Mouse (Mus musculus) small intestine, adult 2 months (tissue): Measurements from ENCODE around the gene Nap1l5.

ENCODE experiments used
- CTCF ChIP-seq: fragments of 200-500 bp; IDR thresholded peaks from 2 replicates; pipeline ENCODE4 v1.5.1; 2012; ENCODE audit warnings: low read depth, mild to moderate bottlenecking, control low read depth, inconsistent platforms, low read length, moderate library complexity, mixed read lengths; ENCODE audit not compliant: insufficient replicate concordance, insufficient read length; ENCODE audit errors: extremely low read depth
- POLR2A ChIP-seq: fragments of 200-500 bp; IDR thresholded peaks from 2 replicates; pipeline ENCODE4 v1.6.1; 2012; ENCODE audit warnings: low read depth, mild to moderate bottlenecking, control low read depth, inconsistent platforms, low read length, moderate library complexity

DNA sequence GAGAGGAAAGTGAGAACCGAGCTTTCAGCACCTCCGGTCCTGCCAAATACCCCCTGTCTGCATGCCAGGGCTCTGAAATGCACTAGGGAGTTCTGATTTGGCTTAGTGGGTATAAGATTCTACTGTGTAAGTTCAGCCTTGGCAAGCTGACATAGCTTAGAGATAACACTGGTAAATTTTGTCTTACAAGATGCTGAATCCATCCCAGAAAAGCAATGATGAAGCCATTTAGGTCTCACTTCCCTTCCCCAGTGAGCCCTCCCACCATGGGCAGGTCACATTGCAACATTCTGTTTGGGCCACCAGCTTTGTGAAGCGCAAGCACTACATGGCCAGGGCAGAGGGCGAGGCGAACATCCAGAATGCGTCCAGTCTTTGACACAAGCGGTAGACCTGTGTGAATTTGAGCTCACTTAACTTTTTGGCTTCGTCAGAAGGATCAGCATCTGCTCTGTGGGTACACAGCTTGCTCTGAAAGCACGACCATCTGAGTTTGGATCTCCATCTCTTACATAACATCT lies 23.1 kb upstream of the Nap1l5 start:
- no peak for TF ChIP-seq CTCF
- no peak for TF ChIP-seq POLR2A
